Mouse (Mus musculus) spleen, embryonic (tissue): ENCODE measurements around the gene Ccdc65.

ENCODE experiments used
- CTCF ChIA-PET: fragments of 350-600 bp; sonication (Branson Sonifier 250); formaldehyde crosslinking; loops from one replicate; lab custom pipeline; 2022; lab: Charles Lee

Ccdc65 gene

DNA sequence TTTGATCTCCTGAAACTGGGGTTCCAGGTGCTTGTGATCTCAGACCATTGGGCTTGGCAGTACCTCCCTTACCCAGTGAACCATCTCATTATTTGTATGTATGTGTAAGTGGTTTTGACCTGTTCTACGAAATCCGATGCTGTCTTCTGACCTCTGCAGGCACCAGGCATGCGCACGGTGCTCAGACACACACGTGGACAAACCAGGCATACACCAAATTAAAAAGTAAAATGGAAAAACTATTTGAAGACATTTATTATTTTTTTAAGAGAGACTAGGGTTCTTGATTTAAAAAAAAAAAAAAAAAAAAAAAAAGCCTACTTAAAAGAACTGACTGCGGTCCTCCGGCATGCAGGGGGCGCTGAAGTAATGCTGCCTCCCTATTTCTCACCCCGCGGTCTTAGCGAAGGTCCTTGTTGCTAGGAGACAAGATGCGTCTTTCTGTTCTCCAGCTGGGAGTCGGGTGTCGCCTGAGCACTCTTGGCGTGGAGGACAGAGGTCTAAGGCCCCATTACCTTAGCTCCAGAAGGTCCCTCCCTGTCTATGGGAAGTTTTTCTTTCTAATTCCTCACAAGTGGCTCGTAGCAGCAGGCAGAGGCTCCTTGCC is at the start of gene Ccdc65:
Gene Ccdc65 (plus strand): TSS at position 442 of the 607 bp plus-strand sequence.
- CTCF ChIA-PET, result interaction anchor here (0.8 kb wide), 1 partner anchor 737 kb away, joined by 11 read pairs; no protein-coding TSS in a partner anchor

DNA sequence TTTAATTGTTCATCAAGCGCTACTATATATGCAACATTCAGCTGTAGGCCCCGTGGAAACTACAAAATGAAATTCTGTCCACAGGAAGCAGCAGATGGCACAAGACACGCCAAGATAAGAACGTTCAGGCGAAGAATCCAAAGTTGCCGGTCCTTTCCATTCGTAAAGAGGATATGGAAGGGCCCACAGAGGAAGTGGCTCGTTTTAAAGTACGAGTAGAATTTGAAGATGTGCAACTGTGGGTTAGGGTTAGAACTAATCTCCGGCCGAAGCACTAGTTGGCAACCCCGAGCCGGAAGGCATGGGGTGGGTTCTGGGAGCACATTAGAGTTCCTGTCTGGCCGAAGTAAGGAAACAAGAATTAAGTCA is 45.8 kb upstream of the Ccdc65 start:
- CTCF ChIA-PET, result interaction anchor here (0.7 kb wide), 1 partner anchor 145 kb away, joined by 3 read pairs; no protein-coding TSS in a partner anchor

DNA sequence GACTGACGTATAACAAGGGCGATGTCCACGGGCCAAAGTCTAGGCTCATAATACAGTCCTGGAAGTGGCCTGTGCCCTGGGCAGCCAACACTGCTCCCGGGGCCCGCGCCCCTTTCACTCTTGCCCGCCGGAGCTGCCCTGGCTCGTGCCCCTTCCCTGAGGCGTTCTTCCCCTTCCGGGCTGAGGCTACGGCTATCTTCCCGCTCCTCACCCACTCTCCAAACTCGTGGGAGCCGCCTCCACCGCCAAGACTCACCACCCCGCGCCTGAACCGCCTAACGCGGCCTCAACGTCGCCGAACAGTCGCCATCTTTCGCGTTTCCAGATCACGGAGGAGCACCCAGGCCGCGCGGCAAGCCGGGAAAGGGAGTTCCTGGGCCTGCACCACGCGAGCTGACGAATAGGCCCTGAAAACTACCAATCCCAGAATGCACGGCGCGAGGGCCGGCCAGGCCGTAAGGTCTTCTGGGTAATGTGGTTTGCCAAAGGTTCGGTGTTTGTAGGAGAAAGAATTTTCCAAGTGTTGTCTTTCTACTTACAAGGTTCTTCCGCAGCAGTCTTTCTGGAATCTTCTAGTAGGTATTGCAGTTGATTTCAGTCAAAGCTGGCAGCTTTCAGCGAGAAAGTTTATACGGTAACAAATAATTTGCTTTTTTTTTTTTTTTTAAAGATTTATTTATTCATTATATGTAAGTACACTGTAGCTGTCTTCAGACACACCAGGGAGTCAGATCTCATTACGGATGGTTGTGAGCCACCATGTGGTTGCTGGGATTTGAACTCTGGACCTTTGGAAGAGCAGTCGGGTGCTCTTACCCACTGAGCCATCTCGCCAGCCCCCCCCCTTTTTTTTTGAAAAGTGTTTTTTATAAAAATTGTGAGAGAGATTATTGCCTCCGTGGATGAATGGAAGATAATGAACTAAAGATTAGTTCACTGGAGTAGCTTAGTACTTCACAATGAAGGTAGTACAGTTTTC is 45.2 kb upstream of the Ccdc65 start, which contains the start of gene Ddx23:
Gene Ddx23 (minus strand): TSS at position 328 of the 979 bp plus-strand sequence.
- CTCF ChIA-PET, result interaction anchor here (0.5 to 0.7 kb wide), 3 partner anchors 15 to 160 kb away, joined by 3 to 7 read pairs (median 3); no protein-coding TSS in a partner anchor

DNA sequence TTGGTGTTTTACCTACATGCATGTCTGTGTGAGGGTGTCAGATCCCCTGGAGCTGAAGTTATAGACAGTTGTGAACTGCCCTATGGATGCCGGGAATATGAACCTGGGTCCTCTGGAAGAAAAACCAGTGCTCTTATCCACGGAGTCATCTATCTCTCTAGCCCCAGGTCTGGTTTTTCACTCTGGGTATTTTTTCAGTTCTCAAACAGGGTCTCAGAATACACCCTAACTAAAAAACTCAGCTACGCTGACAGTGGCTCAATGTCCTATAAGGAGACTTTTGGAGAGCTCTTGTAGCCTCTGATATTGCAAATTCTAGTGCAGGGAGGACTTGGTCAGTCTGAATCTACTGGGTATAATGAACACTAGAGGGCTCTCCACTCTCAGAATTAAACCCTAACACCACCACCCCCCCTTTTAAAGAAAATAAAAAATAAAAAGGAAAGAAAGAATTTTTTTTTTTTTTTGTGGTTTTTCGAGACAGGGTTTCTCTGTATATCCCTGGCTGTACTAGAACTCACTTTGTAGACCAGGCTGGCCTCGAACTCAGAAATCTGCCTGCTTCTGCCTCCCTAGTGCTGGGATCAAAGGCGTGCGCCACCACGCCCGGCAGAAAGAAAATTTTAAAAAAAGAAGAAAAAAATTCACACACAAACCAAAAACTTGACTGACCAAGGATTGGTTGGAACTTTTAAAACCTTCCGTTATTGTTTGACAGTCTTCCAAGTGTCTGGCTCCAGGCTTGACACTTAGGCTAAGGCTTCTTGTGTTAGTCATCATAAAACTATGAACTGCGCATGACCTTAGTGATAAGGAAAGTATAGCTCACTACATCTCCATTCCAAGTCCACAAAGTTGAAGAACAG is 43.7 kb upstream of the Ccdc65 start:
- CTCF ChIA-PET, result interaction anchor here (0.7 kb wide), 1 partner anchor 753 kb away, joined by 6 read pairs; no protein-coding TSS in a partner anchor

DNA sequence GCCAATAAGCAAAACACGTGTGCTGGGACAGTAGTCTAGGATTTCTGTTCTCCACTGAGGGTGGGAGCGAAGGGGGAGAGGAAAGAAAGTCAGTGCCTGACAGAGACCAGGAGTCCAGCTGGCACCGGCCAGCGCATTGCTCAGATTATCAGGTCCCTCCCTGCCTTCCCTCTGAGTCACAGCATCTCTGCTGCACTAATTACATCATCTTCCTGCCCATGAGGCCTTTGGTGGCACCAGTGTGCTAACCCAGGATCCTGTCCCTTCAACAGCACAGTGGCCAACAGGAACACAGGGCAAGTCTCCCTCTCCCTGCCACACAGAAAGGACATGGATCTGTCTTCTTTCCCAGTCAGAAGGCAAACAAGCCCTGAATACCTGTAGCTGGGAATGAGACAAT is 35.4 kb upstream of the Ccdc65 start:
- CTCF ChIA-PET, result interaction anchor here (0.6 kb wide), 1 partner anchor 360 kb away, joined by 3 read pairs; no protein-coding TSS in a partner anchor

DNA sequence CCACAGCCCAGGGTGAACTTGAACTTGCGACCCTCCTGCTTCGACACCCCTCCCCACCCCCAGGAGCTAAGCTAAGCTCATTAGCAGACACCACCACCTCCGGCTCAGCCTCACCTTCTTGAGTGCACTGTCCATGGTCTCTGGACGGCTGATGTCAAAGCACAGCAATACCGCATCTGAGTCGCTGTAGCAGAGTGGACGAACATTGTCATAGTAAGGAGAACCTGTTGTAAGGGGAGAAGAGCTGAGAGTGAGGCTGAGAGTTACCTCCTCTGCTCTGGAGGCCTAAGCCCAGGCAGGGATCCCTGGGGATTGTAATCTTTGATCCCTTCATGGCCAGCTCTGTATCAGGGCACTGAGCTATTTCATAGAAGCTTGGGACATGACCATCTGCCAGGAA is 34.3 kb upstream of the Ccdc65 start:
- CTCF ChIA-PET, result no interaction called here

DNA sequence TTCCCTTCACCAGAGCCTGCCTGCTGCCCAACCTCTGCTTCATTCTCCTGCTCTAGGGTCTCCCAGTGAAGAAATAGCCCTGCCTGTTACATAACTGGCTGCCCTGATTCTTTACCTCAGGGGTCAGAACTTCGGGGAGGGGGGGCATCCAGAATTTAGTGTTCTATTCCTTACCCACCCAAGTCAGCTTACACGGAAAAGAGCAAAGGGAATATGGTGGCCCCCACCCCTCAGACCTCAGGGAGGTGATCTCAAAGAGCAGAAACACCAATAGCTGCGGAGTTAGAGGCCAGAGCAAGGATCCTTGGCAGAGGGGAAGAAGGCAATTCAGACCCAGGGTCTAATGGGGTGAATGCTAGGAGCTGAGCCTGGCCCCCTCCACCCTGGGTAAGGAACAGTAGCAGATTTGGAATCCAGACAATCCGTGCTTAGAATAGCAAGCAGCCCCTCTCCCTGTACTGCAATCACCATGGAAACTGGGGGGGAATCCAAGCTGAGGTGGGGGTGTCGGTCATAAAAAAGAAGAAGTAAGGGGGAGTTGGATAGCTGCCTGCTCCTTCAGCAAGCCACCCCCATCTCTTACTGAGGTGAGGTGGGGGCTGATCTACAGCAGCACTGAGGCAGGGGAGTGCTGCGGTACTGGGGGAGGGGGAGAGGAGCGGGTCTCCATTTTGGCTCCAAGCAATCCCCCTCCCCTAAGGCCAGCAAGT is 33.6 kb upstream of the Ccdc65 start:
- CTCF ChIA-PET, result no interaction called here

DNA sequence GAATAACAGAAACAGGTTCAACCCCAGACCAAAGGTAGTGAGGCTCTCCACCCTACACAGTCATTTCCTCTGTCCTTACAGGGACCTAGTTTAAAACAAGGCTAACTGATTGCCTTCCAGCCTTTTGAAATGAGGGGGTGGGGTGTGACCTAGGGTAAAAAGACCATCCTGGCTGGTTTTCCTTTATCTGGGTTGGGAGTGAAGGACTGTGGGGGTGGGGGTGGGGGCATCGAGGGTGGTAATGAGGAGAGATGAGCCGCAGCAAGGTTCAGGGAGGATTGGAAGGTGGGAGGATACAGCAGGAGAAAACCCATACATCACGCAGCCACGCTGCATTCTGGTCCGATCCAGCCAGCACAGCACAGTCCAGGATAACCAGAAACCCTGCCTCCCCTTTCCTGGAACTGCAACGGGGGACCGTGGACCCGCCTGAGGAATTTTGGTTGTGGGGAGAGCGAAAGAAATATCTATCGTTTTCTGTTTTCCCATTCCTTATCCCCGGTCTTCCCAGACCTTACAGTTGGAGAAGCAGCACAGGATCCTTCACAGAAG is 32.9 kb upstream of the Ccdc65 start:
- CTCF ChIA-PET, result interaction anchor here (0.7 kb wide), 1 partner anchor 21 kb away, joined by 4 read pairs; no protein-coding TSS in a partner anchor

DNA sequence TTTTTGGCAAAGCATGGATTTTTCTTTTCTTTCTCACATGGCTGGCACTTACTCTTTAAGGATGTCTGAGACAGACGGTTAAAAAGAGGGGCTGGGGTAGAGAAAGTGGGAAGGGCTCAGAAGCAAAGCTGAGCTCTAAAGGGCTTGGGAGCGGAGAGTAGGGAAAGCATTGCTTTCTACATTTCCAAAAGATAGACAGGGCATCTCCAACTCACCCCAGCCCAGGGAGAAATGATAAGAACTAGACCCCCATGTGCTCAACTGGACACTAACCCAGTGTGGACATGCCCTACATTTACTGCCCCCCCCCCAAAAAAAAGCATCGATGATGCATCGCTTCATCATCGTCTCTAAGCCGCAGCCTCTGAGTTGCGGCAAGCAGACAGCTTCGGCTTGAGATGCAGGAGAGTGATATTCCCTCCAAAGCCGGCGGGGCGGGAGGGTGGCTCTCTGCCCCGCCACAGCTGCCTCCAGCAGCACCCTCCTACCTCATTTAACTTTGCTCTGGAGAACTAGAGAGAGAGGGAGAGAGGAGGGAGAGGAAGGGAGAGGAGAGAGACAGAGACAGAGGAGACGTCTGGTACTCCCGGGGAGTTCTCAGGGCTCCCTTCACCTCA is 32.3 kb upstream of the Ccdc65 start:
- CTCF ChIA-PET, result interaction anchor here (0.7 kb wide), 1 partner anchor 21 kb away, joined by 4 read pairs; no protein-coding TSS in a partner anchor

DNA sequence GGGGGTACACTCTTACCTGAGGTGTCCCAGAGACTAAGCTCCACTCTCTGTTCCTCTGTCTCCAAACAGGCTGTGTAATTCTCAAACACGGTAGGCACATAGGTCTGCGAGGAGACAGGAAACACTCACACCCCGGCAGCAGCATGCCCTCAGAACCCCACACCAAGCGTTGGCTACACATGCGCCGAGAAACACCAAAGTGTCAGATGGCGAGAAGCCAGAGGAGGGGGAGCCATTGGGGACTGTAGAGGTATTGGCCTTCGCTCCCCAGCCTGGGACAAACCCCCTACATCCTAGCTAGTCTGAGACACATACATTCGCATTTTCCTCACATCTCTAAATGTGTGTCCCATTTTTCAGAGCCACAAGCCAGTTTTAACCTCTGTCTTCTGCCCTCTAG is 31.5 kb upstream of the Ccdc65 start:
- CTCF ChIA-PET, result interaction anchor here (0.6 kb wide), 2 partner anchors 159 to 421 kb away, joined by 6 to 8 read pairs; no protein-coding TSS in a partner anchor

DNA sequence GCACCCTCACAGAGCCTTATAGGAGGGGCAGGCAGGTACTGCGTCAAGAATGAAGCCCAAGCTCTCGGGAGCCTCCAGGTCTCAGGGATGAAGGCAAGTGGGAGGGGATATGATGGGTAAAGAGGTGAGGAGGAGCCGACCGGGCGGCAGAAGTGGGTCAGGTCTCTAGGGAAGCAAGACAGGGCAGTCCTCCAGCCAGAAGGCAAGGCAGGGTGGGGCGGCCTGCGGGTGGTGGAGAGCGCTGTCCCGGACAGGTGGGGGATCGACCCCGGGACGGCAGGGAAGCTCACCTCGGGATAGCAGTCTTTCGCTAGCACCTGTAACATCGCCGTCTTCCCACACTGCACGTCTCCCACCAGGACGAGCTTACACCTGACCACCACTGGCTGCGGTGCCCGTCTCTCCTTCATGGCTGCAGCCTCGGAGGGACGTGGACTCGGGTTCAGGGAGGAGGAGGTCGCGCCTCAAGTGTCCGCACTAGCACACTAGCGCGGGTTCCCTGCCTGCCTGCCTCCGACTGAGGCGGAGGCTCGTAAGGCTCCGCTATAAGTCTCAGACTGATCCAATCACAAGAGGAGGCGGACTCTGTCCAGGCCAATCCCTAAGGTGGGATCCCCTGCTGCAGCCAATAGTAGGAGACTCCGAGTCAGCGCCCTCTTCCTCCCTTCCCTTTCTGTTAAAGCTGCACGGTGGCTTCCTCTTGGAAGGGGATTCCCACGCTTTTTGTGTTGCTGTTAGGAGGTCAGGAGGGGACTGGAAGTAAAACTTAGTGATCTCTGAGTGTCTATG is 30.9 kb upstream of the Ccdc65 start, which contains the start of gene Rnd1:
Gene Rnd1 (minus strand): TSS at position 522 of the 789 bp plus-strand sequence.
- CTCF ChIA-PET, result interaction anchor here (0.5 to 0.6 kb wide), 2 partner anchors 43 to 46 kb away, joined by 3 to 4 read pairs; partner anchors contain the start of gene Cacnb3

DNA sequence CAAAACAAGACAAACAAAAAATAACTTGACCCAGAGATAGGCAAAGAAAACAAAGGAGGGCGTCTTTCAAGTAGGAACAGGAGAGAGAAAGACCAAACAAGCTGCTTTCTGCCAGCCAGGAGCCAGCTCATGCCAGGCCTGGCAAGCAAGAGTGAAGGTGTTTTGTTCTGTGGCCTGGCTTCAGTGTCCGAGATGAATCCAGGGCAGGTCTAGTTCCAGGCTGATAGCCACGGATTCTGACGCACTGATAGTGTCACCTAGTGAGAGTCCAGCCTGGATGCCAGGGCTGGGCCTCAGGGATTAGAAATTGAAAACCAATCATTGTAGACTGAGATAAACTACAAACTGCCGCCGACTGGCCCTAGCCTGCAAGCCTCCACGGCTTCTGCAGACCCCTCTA is 30.0 kb upstream of the Ccdc65 start:
- CTCF ChIA-PET, result interaction anchor here (0.6 kb wide), 2 partner anchors 14 to 44 kb away, joined by 4 to 7 read pairs; no protein-coding TSS in a partner anchor

DNA sequence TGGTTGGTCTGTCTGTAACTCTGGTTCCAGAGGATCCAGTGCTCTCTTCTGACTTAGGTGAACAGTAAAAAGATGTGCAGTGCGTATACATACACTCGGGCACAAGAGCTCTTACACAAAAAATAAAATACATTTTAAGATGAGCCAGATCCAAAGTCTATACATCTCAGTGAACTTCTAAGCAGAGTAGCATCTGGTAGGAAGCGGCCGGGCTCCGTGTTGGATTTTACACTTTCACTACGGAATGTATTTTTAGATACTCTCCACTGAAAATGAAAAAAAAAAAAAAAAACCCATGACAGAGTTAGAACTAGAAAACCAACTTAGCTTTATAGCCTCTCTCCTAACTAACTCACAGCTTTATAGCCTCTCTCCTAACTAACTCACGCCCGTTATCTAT is 27.3 kb upstream of the Ccdc65 start:
- CTCF ChIA-PET, result interaction anchor here (0.6 kb wide), 1 partner anchor 847 kb away, joined by 8 read pairs; no protein-coding TSS in a partner anchor

DNA sequence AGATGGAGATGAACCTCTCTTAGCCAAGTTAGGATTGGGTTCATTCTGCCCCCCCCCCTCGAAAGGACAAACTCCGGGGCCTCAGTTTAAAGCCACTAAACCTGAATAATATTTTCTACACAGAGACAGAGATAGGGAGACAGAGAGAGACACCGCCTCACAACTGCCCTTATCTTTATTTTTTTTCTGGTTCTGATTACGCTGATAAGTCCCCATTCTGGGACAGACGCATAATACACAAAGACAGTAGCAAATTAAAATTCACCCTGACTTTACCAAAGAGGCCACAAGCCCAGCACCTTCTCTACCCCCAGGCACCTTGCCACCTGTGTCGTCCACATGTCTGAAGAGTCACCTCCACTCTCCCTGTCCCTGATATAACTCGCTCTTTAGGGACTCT is 26.4 kb upstream of the Ccdc65 start:
- CTCF ChIA-PET, result interaction anchor here (1.0 kb wide), 1 partner anchor 14 kb away, joined by 4 read pairs; no protein-coding TSS in a partner anchor

DNA sequence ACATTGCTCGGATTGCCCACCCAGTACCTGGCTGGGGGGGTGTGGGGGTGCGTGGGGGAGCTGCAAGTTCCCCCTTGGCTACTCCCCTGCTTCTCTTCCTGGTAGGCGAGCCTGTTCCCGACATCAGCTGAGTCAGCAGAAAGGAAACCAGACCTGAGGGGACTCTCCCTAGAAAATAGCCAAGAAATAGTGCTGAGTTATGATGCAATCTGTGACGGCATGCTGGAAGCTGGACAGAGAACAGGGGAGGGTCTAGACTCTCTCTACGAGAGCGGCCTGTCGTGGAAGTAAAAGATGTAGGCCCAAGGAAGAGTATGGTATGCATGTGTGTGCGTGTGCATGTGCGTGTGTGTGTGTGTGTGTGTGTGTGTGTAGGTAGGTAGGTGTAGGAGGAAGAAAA is 24.8 kb upstream of the Ccdc65 start:
- CTCF ChIA-PET, result no interaction called here

DNA sequence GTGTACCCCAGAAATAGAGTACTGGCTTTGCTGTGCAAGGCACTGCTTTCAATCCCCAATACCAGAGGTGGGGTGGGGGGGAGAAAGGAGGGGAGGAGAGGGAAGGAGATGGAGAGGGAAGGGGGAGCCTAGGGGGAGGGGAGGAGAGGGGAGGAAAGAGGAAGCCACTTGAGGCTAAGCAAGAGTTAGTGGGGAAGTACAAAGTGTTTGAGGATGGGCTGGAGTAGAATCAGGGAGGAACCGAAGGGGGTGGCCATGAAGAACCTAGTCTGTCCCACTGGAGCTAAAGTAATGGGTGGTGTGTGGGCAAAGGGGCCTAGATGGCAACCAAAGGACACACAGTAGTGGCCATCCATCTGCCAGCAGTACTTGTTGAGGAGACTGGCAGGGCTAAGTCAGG is 24.3 kb upstream of the Ccdc65 start:
- CTCF ChIA-PET, result no interaction called here

DNA sequence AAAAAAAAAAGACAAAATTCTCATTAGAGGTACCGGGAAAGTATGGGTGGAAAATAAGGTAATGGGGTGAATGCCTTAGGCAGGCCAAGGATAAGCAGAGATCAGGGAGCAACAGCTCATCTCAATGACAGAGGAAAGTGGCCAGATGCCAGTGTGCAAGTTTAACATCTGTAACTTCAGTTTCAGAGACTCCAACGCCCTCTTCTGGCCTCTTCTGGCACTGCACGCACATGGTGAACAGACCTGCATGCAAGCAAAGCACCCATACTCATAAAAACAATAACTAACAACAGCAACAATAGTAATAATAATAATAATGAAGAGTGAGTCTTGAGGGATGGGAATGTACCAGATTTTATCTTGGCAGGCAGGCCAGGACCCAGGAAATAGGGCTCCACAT is 22.1 kb upstream of the Ccdc65 start:
- CTCF ChIA-PET, result no interaction called here

DNA sequence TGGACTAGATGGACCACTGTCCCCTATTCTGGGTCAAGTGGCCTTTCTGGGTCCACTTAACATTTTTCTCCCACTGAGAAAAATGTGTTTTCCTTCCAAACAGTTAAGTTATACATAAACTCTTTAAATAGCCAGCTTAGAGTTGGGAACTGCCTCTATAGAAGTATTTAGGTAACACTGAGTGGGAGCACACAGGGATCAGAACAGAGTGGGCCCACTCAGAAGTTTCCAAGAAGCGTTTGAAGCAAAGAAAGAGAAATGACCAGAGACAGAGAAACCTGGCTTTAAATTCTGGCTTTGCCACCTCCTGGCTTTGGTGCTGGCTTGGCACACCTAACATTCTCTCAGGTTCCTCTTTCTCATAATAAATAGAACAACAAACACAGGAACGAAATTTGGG is 18.3 kb upstream of the Ccdc65 start:
- CTCF ChIA-PET, result no interaction called here
